Mouse (Mus musculus) left cerebral cortex, postnatal 10 days (tissue): Measurements from ENCODE around the gene Me3. TPM values are rescaled to one million over a fixed set of nuclear protein-coding genes. Genes with fewer than 3 reads are reported as not detected.
A peak's percentile ranks its signal among the peaks of the same experiment; 100 is the strongest.

Source experiments
- DNase-seq, 2 experiments: peaks; one replicate each; pipeline ENCODE4 v3.0.0; 2021 to 2022; ENCODE audit warnings: low spot score in 2 of 2, mixed read lengths in 1 of 2; ENCODE audit errors: extremely low spot score in 1 of 2
- intact Hi-C: fragments of 180-260 bp; cut with DNase I; formaldehyde crosslinking; loops from one replicate; pipeline ENCODE4 v1.15.1; 2025
- total RNA-seq, 2 experiments: library from RNA; stranded (reverse); gene quantifications; 2 replicates each; pipeline ENCODE4 v1.2.3; 2021

The Me3 gene
- total RNA-seq, result 10 to 100 TPM; 64.2 to 67.3 TPM

DNA sequence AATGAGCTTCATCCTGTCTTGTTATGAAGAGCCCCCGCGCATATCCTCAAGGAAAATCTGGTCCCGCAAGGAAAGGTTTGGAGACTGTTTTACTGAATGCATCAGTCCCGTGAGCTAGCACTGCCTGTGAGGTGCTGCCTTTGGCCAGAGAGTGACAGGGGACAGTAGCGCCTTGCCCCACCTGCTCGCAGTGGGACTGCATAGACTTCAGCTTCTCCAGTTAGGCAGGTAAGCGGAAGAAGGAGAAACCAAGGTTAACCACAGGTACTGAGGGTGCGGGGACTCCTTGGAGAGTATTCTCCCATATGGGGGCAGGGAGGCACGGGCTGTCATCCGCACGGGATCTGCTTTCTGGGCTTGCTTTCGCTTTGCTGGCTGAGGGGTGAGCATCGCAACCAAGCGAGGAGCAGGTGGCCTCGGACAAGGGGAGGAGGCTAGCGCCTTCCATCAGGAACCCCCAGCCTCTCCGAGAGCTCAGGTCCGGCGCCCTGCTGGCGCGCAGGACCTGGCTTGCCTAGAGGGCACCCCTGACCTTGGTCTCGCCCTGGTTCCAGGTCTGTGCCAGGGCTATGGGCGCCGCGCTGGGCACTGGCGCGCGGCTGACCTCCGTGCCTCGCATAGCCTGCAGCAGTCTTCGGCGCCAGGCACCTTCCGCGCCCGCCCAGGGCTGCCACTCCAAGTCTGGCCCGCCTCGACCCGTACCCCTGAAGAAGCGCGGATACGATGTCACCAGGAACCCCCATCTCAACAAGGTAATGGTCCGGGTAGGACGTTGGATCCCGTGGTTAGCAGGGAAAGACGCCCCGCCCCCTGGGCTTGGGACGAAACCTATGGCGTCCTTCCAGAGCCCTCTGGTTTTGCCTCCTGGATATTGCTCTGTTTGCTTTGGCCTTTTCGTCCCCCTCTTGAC is at the start of gene Me3:
TSS of gene Me3 (plus strand) at position 51 of the 910 bp plus-strand sequence.
- intact Hi-C loops, result no loop called here
- DNase-seq, result peak in 1 of 2 experiments; percentile 76

DNA sequence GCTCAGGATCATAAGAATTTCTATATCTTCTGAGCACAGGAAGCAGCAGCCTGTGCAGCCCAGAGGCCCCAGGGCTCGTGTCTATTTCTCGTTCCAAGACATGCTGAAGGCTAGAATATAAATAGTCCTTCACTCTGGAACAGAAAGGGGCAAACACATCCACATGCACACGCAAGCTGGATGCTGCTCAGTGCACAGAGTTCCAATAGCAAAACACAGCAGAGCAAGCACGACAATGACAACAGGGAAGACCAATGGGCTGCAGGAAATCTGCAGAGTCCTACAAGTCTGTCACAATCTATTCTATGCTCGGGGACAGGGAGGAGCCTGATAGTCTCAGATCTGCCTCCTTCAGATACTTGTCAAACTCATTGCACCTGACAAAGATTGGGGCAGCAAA is 42.2 kb upstream of the Me3 start:
- DNase-seq, result no peak
- intact Hi-C loops, result no loop called here

- peak in 1 of 2 experiments; percentile 4 for DNase-seq
- intact Hi-C loops, result no loop called here
Observed at GRCm38 (mm10) chr7:89590542-89591251, 41.5 kb upstream of the Me3 start.

DNA sequence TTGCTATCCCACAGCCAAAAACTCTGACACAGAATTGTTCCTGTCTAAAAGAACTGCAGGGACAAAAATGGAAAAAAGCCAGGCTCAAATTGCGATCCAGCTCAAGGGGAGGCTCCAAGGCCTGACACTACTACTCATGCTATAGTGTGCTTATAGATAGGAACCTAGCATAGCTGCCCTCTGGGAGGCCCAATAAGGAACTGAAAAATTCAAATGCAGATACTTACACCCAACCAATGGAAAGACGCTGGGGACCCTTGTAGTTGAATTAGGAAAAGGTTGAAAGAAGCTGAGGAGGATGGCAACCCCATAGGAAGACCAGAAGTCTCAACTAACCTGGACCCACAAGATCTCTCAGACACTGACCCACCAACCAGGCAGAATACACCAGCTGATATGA is 36.4 kb upstream of the Me3 start:
- intact Hi-C loops, result no loop called here
- DNase-seq, result no peak

GRCm38 (mm10) chr7:89605589-89606536 is 26.3 kb upstream of the Me3 start:
- intact Hi-C loops, result no loop called here

DNA sequence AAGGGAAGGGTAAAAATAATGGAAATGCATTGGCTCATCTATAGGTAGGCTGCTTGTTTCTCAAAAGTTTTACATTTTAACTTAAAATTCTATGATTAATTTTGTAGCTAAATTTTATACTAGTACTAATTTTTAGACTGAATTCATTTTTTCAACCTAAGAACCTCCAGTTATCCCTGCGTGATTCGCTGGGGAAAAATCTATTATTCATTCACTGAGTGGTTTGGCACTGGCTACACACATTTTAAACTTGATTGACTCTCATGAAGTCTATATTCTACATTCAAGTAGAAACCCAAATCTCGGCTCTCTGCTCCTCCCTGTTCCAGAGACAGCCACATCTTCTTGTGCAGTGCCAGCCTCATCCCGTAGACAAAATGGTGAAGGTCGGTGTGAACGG is 24.9 kb upstream of the Me3 start:
- intact Hi-C loops, result no loop called here
- no peak for DNase-seq

More at GRCm38 (mm10) chr7:89605589-89606536, 26.3 kb upstream of the Me3 start:
- no peak for DNase-seq

GRCm38 (mm10) chr7:89611236-89611635 is 21.0 kb upstream of the Me3 start:
- DNase-seq, result no peak
- intact Hi-C loops, result no loop called here

GRCm38 (mm10) chr7:89616235-89616634 is 16.0 kb upstream of the Me3 start:
- intact Hi-C loops, result no loop called here
- no peak for DNase-seq

DNA sequence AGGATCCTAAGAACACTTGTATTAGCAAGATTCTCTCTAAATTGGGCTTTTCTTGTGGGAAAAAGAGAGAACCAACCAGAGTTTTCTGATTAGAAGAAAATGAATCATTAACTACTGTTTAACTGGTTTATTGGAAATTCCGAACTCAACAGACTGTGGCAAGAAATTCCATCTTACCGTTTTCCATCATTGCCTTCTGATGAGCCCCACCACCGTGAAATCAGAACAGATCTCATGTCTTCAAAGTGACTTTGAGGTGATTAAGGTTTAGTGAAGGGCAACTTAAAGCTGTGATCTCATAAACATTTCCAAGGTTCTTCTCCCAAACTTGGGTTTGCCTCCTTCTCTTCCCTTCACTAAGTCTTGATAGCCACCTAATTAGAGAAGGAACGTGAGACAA is 8.9 kb upstream of the Me3 start:
- intact Hi-C loops, result no loop called here
- DNase-seq, result no peak

DNA sequence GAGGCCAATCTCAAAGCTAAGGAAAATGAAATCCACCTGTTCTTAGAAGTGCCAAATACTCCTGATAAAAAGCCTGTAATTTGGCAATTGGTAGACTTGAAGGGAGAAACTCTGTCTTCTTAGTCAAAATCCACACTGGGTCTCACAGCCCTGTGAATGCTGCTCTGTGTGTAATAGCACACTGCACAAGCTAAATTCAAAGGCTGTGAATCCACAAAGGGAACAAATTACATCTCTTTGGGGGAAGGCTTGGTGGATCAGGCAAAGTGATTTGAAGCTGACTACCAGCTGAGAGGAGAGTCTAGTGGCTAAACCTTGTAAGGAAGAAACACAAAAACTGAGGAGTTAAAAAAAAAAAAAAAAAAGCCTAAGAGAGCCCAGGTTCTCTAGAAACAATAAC is 4.8 kb upstream of the Me3 start:
- DNase-seq, result no peak
- intact Hi-C loops, result no loop called here

GRCm38 (mm10) chr7:89628006-89628405 is 4.2 kb upstream of the Me3 start:
- intact Hi-C loops, result no loop called here
- no peak for DNase-seq

GRCm38 (mm10) chr7:89629006-89629405 is 3.2 kb upstream of the Me3 start:
- intact Hi-C loops, result no loop called here
- no peak for DNase-seq

DNA sequence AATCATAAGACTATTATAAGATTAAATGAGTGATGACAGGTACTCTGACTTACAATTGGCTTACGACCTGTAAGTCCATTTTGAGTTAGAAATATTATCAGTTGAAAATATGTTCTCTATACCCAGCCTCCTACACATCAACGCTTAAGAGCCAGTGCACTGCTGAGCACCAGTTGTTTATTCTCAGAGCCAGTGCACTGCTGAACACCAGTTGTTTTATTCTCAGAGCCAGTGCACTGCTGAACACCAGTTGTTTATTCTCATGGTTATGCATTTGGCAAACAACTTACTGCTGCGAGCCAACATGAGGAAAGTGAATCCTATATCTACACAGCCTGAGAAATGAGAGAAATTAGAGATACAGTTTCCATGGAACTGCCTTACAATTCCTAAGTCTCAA is 2.3 kb upstream of the Me3 start:
- DNase-seq, result no peak
- intact Hi-C loops, result no loop called here

DNA sequence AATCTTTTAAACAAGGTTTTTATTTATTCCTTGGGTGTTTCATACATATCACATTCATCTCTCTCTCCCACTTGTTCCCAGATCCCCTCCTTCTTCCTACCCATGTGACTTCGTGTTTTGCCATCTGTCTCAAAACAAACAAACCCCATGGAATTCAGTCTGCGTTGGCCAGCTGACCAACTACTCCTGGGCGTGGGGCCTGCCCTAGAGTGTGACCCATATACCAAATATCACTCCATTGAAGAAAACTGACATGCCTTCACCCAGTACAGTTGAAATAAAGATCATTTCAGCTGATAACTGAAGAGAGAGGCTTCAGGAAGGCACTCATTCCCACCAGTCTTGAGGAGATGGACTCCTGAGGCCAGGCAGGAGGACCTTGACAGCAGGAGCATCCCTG is 1.4 kb upstream of the Me3 start:
- DNase-seq, result no peak
- intact Hi-C loops, result no loop called here

GRCm38 (mm10) chr7:89640533-89640932 is 8.3 kb downstream of the Me3 start:
- intact Hi-C loops, result no loop called here
- DNase-seq, result no peak

- no peak for DNase-seq
- intact Hi-C loops, result no loop called here
Observed at GRCm38 (mm10) chr7:89640944-89641661, 8.9 kb downstream of the Me3 start.

- intact Hi-C loops, result no loop called here
- no peak for DNase-seq
Observed at GRCm38 (mm10) chr7:89645015-89645414, 12.8 kb downstream of the Me3 start.

DNA sequence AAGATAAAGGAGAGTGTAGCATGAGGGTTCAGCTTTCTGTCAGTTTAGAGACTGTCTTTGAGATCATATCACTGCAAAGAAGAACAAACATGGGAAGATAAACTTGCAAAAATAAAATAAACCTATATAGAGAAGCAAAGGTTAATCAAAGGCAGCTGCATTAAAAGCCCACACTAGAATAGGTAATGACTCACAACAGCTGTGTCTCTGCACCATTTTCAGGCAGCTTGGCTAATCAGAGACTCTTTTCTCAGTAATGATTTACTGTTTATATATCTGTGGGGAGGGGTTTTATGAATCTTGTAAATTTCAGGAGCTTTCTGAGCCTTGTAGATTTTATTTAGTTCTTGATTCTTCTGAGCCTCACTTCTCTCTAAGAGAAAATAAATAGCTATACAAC is 15.7 kb downstream of the Me3 start:
- intact Hi-C loops, result no loop called here

DNA sequence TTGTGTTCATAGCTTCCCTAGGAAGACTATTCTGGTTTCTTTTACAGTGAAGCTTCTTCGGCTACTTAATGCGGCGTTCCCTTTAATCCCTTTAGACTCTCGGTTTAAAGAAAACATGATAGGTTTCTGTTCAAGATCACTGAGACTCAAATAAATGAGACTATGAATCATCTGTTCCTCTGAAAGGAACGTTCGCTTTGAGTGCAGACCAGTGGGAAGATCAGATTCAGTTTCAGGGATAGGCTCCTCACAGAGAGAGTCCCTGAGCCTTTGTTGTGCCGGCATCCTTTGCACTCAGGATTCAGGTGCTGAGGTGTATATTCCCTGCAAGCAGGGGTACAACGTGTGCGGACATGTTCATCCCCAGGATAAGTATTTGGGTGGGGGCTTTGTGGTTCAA is 25.0 kb downstream of the Me3 start:
- DNase-seq, result no peak
- intact Hi-C loops, result no loop called here

More for the DNA sequence above, 15.7 kb downstream of the Me3 start:
- no peak for DNase-seq
